Mouse (Mus musculus) kidney, embryonic 15.5 days (tissue): ENCODE data around the gene Reg4. TPM values are rescaled to one million over a fixed set of nuclear protein-coding genes. Genes with fewer than 3 reads are reported as not detected.

Experiments
- polyA plus RNA-seq: library from polyadenylated mRNA; unstranded; fragments of >200 nt; fragmentation: Nextera tagmentation; extraction: Ambion mirVana; gene quantifications from 2 replicates; pipeline ENCODE4 v1.2.1, GENCODE M21; 2015

The Reg4 gene
- polyA plus RNA-seq, 1 experiment from 2014 or later, result 0.21 TPM

Other genes starting within 250 kb of the Reg4 start
- 33.1 and 33.8 TPM in 2 replicates for gene Notch2, start 208.6 kb upstream of the Reg4 start, polyA plus RNA-seq
- not detected in 2 replicates for gene Adam30, start 61.5 kb upstream of the Reg4 start, polyA plus RNA-seq
- 8.2 and 12.7 TPM in 2 replicates for gene Hmgcs2, start 58.3 kb downstream of the Reg4 start, polyA plus RNA-seq
- gene Phgdh, start 117.8 kb downstream of the Reg4 start, polyA plus RNA-seq, result 485 and 491 TPM in 2 replicates
- 14.4 and 16.6 TPM in 2 replicates for gene Zfp697, start 160.3 kb downstream of the Reg4 start, polyA plus RNA-seq
- 25.8 and 26.4 TPM in 2 replicates for gene Gm4450, start 235.0 kb downstream of the Reg4 start, polyA plus RNA-seq